Mouse (Mus musculus) spleen, adult 18-20 months (tissue): ENCODE results near the gene Arrdc3.
"Not testable (repeated sequence)": the region's sequence is repeated elsewhere in the genome, so short reads cannot be mapped to it uniquely, and the experiment has no call there.

Experiments
- DNase-seq, 2 experiments: peaks; one replicate each; pipeline ENCODE4 v3.0.0; 2022; ENCODE audit warnings: mixed read lengths in 2 of 2

The Arrdc3 gene

GRCm38 (mm10) chr13:80883190-80883589 lies at the start of gene Arrdc3:
Gene Arrdc3, plus strand, starts transcription at chr13:80883384.
- DNase-seq: peak; percentile 94 to 96

GRCm38 (mm10) chr13:80862215-80862614 lies 21.0 kb upstream of the Arrdc3 start:
- peak; percentile 23 to 73 for DNase-seq

GRCm38 (mm10) chr13:80864195-80864594 lies 19.0 kb upstream of the Arrdc3 start:
- DNase-seq: no peak

- no peak for DNase-seq
These were observed 8.1 kb upstream of the Arrdc3 start for GRCm38 (mm10) chr13:80875126-80875525.

- DNase-seq: no peak
These were observed 2.4 kb upstream of the Arrdc3 start for GRCm38 (mm10) chr13:80880756-80881155.

- DNase-seq: peak in 1 of 2 experiments; percentile 12
These were observed 1.3 kb upstream of the Arrdc3 start for GRCm38 (mm10) chr13:80881722-80882500.

GRCm38 (mm10) chr13:80882716-80883135 lies 458 bp upstream of the Arrdc3 start:
- DNase-seq: no peak

GRCm38 (mm10) chr13:80883649-80884376 lies 629 bp downstream of the Arrdc3 start:
- peak in 1 of 2 experiments; percentile 22 for DNase-seq

- DNase-seq: peak; percentile 13 to 28
These were observed 1.3 kb downstream of the Arrdc3 start for GRCm38 (mm10) chr13:80884377-80884983.

- DNase-seq: peak; percentile 89 to 90
These were observed 2.1 kb downstream of the Arrdc3 start for GRCm38 (mm10) chr13:80885103-80885833.

GRCm38 (mm10) chr13:80885834-80886663 lies 2.9 kb downstream of the Arrdc3 start:
- DNase-seq: peak; percentile 94 to 98

GRCm38 (mm10) chr13:80886664-80887210 lies 3.6 kb downstream of the Arrdc3 start:
- DNase-seq: no peak

- DNase-seq: no peak
These were observed 4.7 kb downstream of the Arrdc3 start for GRCm38 (mm10) chr13:80887842-80888241.

GRCm38 (mm10) chr13:80894928-80895327 lies 11.7 kb downstream of the Arrdc3 start:
- not testable (repeated sequence) for DNase-seq

- DNase-seq: no peak
These were observed 14.2 kb downstream of the Arrdc3 start for GRCm38 (mm10) chr13:80897411-80897810.

GRCm38 (mm10) chr13:80898095-80898494 lies 14.9 kb downstream of the Arrdc3 start:
- no peak for DNase-seq

- no peak for DNase-seq
These were observed 16.3 kb downstream of the Arrdc3 start for GRCm38 (mm10) chr13:80899435-80900029.

GRCm38 (mm10) chr13:80901432-80901831 lies 18.2 kb downstream of the Arrdc3 start:
- DNase-seq: no peak

GRCm38 (mm10) chr13:80902796-80903195 lies 19.6 kb downstream of the Arrdc3 start:
- no peak for DNase-seq

GRCm38 (mm10) chr13:80913361-80913760 lies 30.2 kb downstream of the Arrdc3 start:
- DNase-seq: no peak

- DNase-seq: no peak
These were observed 37.8 kb downstream of the Arrdc3 start for GRCm38 (mm10) chr13:80920939-80921338.
